Mouse (Mus musculus) cerebellum, adult 11-12 months (tissue): ENCODE results near the gene Cep295nl.
"Not testable (repeated sequence)": the region's sequence is repeated elsewhere in the genome, so short reads cannot be mapped to it uniquely, and the experiment has no call there.

ENCODE experiments used
- DNase-seq: peaks from one replicate; pipeline ENCODE4 v3.0.0; 2022

The Cep295nl gene

GRCm38 (mm10) chr11:118317129-118317528 is 25.2 kb downstream of the Cep295nl start:
- DNase-seq = peak; percentile 36

GRCm38 (mm10) chr11:118316231-118316806 is 26.0 kb downstream of the Cep295nl start:
- no peak for DNase-seq

GRCm38 (mm10) chr11:118312132-118312723 is 30.1 kb downstream of the Cep295nl start:
- no peak for DNase-seq

- DNase-seq = not testable (repeated sequence)
Observed at GRCm38 (mm10) chr11:118307962-118308361, 34.3 kb downstream of the Cep295nl start.

- DNase-seq = not testable (repeated sequence)
Observed at GRCm38 (mm10) chr11:118303959-118304358, 38.3 kb downstream of the Cep295nl start.

- no peak for DNase-seq
Observed at GRCm38 (mm10) chr11:118298810-118299209, 43.5 kb downstream of the Cep295nl start.

- no peak for DNase-seq
Observed at GRCm38 (mm10) chr11:118297967-118298366, 44.3 kb downstream of the Cep295nl start.

- no peak for DNase-seq
Observed at GRCm38 (mm10) chr11:118295026-118295425, 47.3 kb downstream of the Cep295nl start.

- DNase-seq = no peak
Observed at GRCm38 (mm10) chr11:118292671-118293070, 49.6 kb downstream of the Cep295nl start.

GRCm38 (mm10) chr11:118289999-118290889 is 52.1 kb downstream of the Cep295nl start, which contains the start of gene Usp36:
TSS of gene Usp36 (minus strand) at chr11:118290244.
- peak; percentile 100 for DNase-seq

GRCm38 (mm10) chr11:118289562-118289961 is 52.7 kb downstream of the Cep295nl start:
- DNase-seq = no peak

- DNase-seq = peak; percentile 42
Observed at GRCm38 (mm10) chr11:118289037-118289511, 53.2 kb downstream of the Cep295nl start.

- peak; percentile 20 for DNase-seq
Observed at GRCm38 (mm10) chr11:118287573-118287972, 54.7 kb downstream of the Cep295nl start.

GRCm38 (mm10) chr11:118286434-118286833 is 55.9 kb downstream of the Cep295nl start:
- DNase-seq = peak; percentile 7

GRCm38 (mm10) chr11:118285791-118286190 is 56.5 kb downstream of the Cep295nl start:
- no peak for DNase-seq
